Mouse (Mus musculus): ENCODE results near the gene Mfrp.

Mfrp gene

GRCm38 (mm10) chr9:44130581-44131275 is 29.2 kb downstream of the Mfrp start:
- DNase-seq: no peak

- DNase-seq: no peak
Measured at GRCm38 (mm10) chr9:44131276-44131590, 29.7 kb downstream of the Mfrp start.

- DNase-seq: no peak
Measured at GRCm38 (mm10) chr9:44132200-44132599, 30.7 kb downstream of the Mfrp start.

DNA sequence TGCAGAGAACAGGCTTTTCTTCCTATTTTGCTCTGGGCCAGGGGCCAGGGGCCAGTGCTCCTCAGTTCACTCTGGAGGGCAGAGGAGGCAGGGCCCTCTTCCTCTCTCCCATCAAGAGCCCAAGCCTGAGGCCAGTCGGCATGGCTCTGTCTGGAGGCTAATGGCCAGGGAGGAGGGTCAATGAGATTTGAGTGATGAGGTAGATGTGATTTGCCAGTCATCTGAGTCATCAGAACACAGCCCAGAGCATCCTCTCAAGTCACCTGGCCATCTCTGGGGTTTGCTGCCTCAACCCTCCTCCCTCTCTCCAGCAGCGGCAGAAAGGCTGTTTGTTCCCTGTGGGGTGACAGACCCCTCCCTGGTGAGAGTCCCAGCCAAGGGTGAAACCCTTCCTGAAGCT is 31.8 kb downstream of the Mfrp start:
- no peak for DNase-seq

GRCm38 (mm10) chr9:44134101-44134850 is 32.7 kb downstream of the Mfrp start, which contains the start of gene Mcam:
TSS of gene Mcam (plus strand) at chr9:44134469.
- peak; percentile 85 to 87 for DNase-seq

DNA sequence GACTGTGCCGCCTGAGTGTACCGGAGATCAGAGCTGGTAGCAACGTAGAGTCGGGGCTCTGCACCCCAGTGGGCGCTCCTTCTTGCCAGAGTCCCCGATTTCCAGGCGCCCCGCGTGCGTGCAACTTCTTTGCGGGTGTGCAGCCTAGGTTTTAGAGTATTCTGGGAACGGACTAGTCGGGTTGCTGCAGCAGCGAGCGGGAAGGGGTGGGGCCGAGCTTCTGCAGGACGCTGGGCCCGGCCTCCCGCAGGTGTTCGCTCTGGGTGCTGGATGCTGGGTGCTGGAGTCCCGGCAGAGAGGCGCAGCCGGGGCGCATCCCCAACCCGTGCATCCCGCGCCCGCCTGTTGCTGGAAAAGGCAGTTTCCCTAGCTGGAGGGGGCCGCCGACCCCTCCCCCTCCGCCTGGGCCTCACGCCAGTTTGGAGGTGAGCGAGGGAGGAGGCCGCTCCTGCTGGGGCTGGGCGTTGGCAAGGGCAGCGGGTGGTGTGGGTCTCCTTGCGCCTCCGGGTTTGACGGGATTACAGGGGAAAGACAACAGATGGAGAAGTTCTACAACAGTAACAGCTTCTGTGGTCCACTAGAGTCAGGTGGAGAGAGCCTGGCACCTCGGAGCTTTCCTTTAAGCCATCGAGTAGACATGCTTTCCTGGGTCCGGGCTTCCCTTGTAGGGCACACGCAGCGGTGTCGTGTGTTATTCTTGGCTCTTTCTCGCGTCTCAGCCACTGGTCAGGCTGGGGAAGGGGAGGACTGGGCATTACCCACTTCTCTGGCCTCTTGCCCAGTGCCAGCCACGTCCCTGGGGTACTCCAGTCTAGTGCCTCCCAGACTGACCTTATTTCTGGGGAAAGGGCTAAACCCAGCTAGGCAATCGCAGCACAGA is 33.6 kb downstream of the Mfrp start:
- peak; percentile 69 to 72 for DNase-seq

DNA sequence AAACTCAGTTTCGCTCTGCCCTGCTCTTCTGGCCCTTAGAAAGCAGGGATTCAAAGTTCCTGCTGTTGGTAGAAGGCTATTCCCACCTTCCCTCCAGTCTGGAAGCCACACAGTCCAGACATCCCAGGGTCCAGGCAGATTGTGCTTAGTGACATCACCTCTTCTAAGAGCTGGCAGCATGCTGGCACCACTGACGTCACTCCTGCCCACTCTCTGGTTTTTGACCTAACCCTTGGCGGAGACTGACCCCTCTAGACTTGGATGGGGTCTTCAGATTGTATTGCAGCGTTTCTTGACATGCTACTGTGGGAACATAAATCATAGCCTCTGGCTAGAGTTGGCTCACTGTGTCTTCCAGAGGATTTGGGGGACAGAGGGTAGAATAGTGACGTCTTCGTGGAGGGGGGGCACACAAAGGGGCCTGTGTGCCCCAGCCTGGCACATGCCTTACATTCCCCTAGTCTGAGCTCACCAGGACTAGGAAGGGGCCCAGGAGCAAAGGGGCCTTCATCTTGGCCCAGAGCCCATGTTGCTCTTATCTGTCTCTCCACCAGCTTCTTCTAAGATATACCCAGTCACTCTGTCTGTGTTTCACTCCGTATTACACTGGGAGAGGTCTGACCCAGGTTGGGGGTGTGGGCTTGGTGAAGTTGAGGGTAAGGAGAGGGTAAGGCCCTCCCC is 34.3 kb downstream of the Mfrp start:
- DNase-seq: peak; percentile 43 to 58

DNA sequence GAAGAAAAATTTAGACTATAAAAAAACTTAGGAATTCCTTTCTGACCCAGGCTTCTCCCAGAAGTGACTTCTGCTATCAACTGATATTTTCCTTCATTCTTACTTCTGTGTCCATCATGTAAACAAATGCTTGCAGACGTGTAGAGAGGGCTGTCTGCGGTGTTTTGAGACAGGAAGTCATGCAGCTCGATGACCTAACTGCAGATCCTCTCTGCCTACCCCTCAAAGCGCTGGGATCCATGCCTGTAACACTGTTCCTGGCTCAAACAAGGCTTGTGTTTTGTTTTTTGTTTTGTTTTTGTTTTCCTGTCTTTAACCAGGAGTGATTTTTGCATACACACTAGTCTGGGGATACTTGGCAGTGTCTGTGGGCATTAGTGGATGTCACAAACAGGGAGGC is 36.3 kb downstream of the Mfrp start:
- DNase-seq: no peak

GRCm38 (mm10) chr9:44141951-44142350 is 40.4 kb downstream of the Mfrp start:
- DNase-seq: no peak

DNA sequence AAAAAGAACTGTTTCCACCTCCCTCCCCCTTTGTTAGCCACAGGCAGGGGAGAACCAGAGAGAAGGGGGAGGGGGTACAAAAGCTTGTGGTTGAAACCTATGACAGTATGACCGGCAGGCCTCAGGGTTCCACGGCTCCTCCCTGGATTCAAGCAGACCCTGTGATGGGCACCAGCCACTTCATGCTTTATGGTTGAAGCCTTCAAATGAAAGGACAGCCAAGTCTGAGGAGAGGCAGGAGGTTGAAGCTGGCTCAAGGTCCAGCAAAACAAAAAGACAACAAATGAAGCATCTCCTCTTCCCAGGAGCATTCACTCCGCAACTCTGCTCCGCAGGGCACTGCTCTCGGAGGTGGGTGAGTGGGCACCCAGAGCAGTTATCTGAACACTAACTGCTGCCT is 41.9 kb downstream of the Mfrp start:
- DNase-seq: no peak

- peak in 1 of 2 experiments; percentile 60 for DNase-seq
Measured at GRCm38 (mm10) chr9:44144023-44144717, 42.6 kb downstream of the Mfrp start.

GRCm38 (mm10) chr9:44144718-44145060 is 43.2 kb downstream of the Mfrp start:
- DNase-seq: peak; percentile 69 to 74

- no peak for DNase-seq
Measured at GRCm38 (mm10) chr9:44147290-44147689, 45.8 kb downstream of the Mfrp start.
